Mouse (Mus musculus) monocyte, adult 2 months (primary cell): Measurements from ENCODE around the gene Panx1.

ENCODE experiments used
- DNase-seq, 2 experiments: peaks; one replicate each; pipeline ENCODE4 v3.0.0; 2022; ENCODE audit warnings: low spot score in 2 of 2, low read depth in 1 of 2

Gene Panx1

DNA sequence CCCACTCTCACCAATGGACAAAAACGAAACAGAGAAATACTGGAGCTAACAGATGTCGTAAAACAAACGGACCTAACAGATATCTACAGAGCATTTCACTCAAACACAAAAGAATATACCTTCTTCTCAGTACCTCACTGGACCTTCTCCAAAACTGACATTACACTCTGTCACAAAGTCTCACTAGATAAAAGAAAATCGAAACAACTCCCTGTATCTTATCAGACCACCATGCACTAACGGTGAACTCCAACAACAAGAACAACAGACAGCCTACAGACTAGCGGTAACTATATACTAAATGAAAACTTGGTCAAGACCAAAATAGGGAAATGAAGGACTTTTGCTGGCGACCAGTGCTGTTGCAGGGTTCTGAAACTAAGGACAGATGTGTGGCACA lies 71.5 kb downstream of the Panx1 start:
- DNase-seq = no peak

DNA sequence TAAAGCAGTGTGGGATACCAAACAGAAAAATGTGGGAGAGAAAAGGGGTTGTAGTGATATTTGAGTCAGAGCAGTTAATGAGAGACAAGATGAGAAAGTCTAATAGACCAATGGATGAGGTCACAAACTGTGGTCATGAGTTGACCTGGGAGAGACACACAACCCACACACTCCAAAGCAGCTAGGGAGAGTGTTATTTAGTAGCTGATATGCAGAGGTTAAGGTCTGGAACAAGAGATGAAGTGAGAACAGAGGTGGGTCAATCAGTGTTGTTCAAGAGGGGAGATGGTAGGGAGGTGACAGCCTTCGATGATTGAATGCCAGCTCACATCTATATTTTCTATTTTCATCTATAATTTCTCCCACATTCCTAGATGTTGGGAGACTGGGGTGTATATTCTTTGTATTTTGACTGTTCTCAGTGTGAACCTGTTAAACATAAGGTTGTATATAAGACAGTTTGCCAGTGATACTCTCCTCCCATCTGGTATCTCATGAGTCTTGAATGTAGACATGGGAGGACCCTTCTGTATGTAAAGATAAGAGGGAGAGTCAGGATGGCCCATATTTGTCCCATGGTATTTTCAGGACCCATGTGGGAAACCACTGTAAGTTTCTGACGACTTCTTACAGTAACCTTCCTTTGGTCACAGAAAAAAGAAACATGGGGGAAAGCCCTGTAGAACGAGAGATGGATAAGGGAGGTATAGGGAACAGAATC lies 74.3 kb downstream of the Panx1 start:
- DNase-seq = no peak

DNA sequence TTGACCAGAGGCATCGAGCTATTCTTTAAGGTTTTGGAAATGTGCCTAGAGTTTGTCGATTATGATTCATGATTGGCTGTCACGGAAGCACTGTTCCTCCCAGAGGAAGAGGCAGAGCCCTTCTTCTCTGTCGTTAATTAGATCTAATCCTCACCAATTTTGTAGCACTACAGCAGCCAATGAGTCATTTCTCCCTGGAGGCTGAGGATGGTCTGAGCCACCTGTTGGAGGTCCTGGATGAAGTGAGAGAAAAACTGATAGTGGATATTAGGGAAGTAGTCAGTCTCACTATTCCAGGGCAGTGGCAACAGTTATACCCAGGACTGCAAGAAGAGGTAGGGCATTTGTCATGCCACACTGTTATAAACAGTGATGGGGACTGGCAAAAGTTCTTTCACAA lies 75.1 kb downstream of the Panx1 start:
- no peak for DNase-seq

DNA sequence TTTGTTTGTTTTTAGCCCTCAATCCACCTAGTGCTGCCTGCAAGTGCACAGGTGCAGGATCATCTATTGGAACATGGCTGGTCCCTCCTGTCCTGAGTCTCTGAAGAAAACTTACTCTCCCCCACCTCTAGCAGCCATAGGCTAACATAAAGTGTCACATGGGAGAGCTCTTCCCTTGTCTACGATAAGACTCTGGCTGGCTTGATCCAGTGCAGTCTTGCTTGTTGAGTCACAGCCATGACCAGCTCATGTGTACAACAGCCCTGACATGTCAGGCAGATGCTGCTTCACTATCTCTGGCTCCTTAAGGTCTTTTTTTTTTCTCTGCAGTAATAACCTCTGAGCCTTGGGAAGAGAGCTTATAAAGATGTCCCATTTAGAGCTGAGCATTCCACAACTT lies 77.7 kb downstream of the Panx1 start:
- DNase-seq = no peak

DNA sequence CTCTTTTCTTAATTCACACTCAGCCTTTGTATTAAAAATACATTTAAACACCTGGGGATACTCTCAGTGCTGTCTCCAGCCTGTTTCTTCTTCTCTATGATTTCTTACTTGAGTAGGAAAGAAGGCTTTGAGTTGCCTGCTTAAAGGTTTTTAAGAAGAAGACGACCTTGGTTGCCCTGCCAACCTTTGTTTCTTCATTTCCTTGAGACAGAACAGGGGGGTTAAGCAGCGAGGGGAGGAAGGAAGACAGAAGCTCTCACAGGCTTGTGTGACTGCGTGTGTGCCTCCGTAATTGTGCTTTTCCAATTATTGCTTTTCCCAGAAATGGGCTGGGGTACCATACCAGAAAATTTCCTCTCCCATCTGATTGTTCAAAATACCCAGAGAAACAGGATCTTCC lies 78.5 kb downstream of the Panx1 start:
- no peak for DNase-seq

DNA sequence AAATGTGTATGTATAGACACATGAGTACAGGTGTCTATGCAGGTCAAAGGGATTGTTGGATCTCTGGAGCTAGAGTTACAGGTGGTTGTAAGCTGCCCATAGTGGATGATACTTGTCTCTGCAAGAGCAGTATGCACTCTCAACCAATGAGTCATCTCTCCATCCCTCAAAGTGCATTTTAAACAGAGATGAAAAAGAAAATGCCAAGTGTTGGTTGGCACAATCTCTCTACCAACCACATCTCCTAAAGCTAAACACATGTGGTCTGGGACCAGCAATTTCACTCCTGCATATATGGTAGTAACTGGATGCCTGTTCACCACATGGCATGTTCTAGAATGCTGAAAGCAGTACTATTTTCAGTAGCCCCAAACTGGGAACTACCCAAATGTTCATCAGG lies 79.9 kb downstream of the Panx1 start:
- DNase-seq = no peak

DNA sequence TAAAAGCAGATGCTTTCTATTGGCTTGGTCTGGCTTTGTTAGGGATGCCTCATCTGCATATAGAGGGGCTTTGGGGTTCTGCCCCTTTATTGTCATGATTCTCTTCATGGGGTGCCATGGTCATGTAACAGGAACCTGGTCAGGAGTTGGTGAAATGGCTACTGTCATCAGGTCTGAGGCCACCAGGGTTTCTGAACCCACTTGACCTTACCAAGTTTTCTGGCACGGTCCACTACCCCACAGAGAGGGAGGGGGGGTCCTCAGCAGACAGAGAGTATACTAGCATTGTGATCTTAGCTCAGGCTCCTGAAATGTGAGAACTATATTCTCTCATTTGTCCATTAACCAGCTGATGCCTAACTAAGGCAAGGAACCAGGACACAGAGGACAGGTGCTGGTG lies 82.5 kb downstream of the Panx1 start:
- no peak for DNase-seq

DNA sequence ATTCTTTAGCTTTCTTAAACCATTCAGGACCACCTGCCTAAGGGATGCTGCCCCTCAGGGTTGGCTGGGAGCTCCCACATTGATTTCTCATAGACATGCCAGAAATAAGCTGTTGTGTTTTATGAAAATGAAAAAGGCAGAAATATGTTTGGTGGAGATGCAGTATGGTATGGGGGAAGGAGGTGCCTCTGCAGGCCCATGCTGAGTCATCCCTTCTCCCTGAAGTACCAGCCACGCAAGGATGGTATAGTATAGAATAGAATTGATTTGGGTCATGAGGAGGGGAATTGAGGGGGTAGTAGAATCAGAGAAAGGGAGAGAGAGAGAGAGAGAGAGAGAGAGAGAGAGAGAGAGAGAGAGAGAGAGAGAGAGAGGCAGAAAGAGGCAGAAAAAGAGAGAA lies 90.6 kb downstream of the Panx1 start:
- no peak for DNase-seq
